Mouse (Mus musculus): ENCODE measurements at regions not wholly inside any gene's neighbourhood (a gene's known extent, or its start where the extent isn't known, plus 50 kb on each side); places are given as distances from the start of the nearest gene placed in this dataset.

DNA sequence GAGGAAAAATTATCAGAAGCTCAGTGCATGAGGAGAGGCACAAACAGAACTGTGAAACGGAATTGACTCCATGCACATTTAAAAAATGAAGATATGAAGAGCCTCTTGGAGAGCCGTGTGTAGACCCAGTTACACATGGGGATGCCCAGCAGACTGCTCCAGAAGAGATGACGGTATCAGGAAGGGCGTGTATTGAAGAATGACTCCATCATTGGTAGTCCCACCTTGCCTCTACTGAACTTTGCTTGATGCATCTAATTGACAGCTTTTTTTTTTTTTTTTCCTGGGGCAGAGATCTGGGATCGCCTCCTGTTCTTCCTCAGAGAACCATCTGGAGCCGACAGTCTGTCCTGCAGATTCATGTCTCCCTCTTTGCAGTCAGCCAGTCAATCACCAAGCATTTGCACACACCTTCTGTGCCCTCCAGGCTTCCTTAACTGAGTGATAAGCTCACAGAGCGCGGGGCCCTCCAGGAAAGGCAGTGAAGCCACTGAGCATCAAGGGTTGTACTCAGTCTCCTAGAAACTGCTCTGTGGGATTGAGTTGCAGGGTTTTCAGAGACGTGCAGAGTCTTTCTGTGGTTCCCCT is 57.6 kb upstream of the D1Pas1 start:
- DNase-seq (ENCODE audit: low spot score) = no peak

DNA sequence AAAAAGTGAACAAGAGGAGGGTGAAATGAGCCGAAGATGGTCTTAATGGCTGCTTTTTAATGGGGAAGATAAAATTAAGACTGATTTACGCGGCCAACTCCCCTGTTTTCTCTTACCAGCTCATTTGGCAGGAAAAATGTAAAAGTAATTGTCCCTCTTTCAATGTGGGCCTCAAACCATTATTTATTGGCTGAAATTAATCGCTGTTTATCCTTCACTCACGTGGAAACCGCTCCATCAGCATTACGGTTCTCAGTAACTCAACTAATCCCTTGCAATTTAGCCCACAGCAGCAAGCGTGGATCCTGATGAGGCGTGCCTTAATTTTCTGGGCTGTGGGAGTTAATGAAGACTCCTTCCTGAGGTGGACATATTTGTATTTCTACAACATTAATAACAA is 58.1 kb upstream of the D1Pas1 start:
- DNase-seq (ENCODE audit: low spot score) = no peak

GRCm38 (mm10) chr1:186907409-186908170 is 59.6 kb upstream of the D1Pas1 start:
- no peak for DNase-seq (ENCODE audit: low spot score)

DNA sequence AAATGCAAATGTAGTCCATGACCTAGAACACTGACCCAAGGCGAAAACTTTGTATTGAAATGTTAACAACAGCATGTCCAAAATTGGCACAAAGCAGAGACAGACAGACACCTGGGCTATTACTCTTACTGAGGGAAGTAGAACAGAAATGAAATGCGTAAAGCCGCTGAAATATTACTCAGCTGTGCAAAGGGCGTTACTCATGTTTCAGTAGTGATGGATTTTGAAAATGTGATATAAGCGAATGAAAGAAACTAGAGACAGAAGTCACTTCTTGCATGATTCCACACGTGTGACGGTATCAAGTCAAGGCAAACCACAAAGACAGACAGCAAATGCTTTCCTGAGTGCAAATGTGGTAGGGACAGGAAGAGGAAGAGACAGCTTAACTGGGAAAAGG is 61.3 kb upstream of the D1Pas1 start:
- DNase-seq (ENCODE audit: low spot score) = no peak

- no peak for DNase-seq (ENCODE audit: low spot score)
Observed at GRCm38 (mm10) chr1:186901548-186901947, 65.7 kb upstream of the D1Pas1 start.

DNA sequence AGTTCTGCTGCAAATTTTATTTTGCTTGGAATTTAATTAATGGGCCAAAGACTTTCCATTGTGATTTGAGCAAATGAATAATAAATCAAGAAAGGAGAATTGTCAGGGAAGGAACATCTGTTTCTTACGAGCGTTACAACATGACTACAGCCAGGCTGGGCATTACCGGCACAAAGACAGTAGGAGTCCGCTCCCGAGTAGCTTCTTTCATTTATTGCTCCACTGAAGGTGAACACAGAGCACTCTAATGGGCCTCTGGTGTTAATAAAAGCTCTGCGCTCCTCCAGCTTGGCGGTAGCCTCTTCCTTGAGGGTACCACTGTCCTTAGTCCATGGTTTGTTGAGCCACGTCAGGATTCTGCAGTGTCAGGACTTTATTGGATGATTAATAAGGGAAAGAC is 69.0 kb upstream of the D1Pas1 start:
- DNase-seq (ENCODE audit: low spot score) = no peak

GRCm38 (mm10) chr1:186889584-186889852 is 77.7 kb upstream of the D1Pas1 start:
- DNase-seq (ENCODE audit: low spot score) = no peak

- peak; percentile 5 for DNase-seq (ENCODE audit: low spot score)
Observed at GRCm38 (mm10) chr1:186888767-186889583, 78.2 kb upstream of the D1Pas1 start.

DNA sequence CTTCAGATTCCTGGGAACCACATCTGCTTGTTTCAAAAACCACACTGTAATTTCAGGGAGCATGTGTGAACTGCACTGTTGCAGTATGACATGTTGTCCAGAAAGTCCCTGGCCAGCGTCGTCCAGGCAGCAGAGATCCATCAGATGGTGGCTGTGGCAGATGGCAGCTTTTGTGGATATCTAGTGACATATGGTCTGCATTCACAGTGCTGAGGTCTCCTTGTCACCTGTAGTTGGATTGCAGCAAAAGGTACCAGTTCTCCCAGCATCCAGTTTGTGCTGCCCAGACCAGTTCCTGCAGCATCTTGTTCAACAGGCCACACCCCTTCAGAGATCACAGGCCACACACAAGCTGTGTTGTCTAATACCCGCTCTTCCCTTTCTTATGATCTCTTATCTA is 80.1 kb upstream of the D1Pas1 start:
- DNase-seq (ENCODE audit: low spot score) = no peak

DNA sequence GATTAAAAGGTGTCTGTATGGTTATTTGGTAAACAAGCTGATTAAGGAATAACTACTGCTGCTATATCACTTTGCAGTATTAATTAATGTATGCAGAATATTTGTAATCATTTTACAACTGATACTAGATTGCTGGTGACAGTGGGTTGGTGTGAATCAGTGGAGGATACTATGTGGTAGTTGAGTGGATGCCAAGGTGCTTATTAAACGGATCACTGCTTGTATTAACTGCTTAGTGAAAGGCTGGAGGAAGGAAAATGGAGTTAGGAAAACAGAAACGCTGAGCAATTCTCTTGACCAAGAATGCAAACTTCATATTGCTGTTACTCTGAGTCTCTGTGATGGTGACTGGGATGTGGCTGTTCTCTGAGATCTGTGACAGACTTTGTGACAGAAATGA is 86.8 kb upstream of the D1Pas1 start:
- no peak for DNase-seq (ENCODE audit: low spot score)

DNA sequence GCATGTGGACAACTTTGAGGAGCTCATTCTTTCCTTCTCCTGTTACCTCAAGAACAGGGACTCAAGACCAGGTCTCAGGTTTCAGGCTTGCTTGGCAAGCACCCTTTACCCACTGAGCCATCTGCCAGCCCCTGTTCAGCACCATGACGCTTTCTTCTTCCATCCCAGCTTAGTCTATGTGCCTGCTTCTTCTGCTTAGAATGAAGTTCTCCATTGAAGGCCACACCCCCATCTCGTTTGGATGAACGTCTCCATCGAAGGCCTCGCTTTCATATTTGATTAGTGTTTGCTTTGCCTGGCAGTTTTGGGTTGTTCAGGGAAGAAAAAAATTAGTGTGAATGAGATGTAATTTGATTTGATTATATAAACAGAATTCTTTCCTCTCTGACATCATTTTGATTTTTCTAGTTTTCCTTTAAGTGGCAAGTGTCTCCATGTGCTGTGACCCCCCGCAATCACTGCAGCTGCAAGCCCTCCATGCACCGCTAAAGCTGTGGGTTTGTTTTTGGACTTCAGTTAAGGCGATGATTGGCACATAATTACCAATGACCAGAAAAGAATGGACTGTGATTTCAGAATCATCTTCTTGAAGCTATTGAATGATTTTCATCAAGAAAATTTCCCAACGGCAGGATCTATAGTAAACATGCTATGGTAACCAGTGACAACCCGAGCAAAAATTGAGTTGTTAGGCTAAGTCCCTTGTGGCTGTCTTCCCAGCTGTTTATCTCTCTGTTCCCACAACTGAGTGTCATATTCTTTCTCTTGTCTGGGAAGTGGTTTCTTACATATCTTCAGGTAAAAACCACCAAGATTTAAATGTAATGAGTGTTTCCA is 106.4 kb upstream of the D1Pas1 start:
- no peak for DNase-seq (ENCODE audit: low spot score)

GRCm38 (mm10) chr1:186858285-186858684 is 108.9 kb upstream of the D1Pas1 start:
- DNase-seq (ENCODE audit: low spot score) = no peak

DNA sequence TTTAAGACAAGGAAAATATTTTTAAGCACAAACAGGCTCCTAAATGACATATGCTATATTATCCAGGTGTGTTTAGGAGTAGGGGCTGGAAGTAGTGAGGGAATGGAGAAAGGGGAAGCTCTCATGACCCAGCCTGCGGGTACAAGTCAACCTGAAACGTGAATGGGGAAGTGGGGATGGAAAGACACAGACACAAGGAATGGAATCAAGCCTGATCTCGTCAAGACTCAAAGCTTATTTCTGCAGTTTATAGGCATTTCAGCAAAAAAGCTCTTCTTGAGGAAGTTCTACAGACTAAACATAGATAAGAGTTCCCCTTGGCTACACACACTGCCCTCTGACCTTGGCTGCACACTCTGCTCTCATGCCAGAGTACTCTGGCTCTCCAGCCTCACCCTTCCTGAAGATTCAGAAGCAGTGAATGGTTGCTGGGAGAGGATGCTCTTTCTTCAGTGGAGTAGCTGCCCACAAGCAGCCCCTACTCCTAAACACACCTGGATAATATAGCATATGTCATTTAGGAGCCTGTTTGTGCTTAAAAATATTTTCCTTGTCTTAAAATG is 106.4 kb upstream of the Rrp15 start:
- DNase-seq (ENCODE audit: low spot score) = no peak

- no peak for DNase-seq (ENCODE audit: low spot score)
Observed at GRCm38 (mm10) chr1:186845256-186845655, 96.1 kb upstream of the Rrp15 start.

DNA sequence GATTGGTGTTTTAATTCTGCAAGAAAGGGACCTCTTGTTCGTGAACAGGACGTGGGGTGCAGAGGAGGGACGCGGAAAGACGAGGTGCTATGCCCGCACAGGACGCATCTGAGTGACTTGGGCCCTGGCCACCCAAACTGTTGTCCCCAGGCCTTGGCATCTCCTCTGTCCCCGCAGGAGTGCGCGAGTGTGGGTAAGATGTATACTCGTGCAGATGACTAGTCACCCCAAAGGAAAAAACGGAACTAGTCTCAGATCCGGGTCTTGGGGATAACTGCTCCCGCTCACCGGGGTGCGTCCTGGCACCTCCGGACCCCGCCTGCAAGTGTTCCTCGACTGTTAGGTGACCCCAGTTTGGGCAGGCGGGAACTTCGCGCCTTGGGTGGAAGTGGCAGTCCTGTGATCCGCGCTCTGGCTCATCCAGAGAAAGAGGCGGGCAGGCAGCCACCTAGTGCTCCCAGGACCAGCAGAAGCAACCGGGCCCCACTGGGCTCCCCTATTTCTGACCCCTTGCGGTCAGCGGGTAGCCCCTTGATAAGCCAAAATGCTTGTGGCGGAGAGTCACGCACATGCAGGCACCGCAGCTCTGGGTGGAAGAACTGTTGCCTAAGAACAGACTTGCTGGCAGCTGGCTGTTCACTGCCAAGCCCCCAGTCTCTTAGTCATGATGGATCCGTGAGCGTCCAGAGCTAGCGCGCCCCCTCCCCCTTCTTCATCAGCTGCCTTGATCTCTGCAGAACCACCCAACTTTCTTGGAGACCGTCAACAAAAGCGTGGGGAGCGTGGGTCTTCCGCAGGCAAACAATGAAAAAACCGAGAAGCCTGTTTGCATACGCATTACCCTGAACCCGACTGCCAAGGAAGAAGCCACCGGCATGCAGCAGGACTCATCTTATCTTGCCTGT is 85.0 kb upstream of the Rrp15 start:
- DNase-seq (ENCODE audit: low spot score) = peak; percentile 75

- peak; percentile 63 for DNase-seq (ENCODE audit: low spot score)
Observed at GRCm38 (mm10) chr1:186833441-186833895, 84.3 kb upstream of the Rrp15 start.

DNA sequence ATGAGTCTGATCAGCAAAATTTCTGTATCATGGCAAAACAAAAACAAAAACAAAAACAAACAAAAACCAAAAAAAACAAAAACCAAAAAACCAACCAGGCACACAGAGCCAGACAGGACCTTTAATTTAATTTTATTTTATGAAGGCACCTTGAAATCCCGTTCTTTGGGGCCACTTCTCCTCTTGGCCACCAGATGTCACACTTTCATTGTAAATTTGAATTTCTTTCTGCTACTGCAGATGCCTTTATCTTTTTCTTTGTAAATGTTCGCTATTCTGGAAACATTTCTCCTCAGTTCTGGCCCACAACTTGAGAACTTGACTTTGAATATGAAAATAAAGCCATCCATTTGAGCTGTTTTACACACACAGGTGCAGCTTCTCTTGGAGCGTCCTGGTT is 78.6 kb upstream of the Rrp15 start:
- peak; percentile 80 for DNase-seq (ENCODE audit: low spot score)

DNA sequence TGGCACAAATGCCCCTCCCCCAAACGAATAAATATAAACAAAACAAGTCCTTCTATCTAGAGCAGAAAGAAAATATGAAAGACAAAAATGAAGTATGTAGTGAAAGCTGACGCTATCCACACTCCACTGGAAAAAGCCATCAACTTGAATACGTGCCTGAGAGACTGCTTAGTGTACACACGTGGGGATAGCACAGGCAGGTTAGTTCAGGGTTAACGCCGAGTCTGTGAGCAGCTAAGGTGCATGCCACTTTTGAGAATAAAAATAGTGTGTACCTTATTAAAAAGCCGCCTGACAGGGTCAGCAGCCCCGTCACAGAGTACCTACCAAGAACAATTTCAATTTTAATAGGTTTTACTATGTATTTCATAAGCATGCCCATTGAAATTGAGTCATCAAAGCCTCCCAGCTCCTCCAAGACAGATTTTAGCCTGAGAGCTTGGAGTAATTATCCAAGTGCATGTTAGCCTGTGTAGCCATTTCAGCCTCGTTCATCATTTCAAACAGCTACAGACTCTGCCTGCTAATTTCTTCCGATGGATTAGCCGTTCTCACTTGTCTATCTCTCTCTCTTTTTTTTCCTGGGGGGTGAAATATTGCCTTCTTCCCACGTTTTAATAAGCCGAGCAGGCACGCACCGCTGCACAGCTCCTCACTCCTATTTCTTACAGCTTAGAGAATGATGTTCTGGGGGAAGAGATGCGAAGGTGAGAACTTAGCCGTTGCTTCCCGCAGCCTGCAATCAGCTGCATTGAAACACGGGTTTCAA is 59.2 kb upstream of the Rrp15 start:
- DNase-seq (ENCODE audit: low spot score) = no peak

DNA sequence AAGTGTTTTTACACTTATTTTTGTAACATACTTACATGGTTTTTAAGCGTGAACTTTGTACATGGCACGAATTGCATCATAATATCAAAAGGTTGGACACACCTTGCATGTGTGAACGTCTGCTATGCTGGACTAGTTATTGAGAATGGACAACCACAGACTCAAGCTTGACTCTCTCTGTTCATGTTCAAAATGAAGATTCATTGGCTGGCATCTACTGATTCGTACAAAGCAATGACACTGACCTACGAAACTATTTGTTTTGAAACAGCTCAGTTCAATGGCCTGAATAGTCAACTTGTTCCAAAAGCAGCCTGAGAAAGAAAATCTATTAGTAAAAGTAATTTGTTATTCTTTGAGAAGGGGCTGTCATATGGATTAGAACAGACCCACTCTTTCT is 55.3 kb upstream of the Rrp15 start:
- no peak for DNase-seq (ENCODE audit: low spot score)

All from embryo, embryonic 10.5 days (tissue).